Mouse (Mus musculus): ENCODE measurements around the gene Ubtd1. TPM values are rescaled to one million over a fixed set of nuclear protein-coding genes. Genes with fewer than 3 reads are reported as not detected.
"Not testable (repeated sequence)": the region's sequence is repeated elsewhere in the genome, so short reads cannot be mapped to it uniquely, and the experiment has no call there.

The Ubtd1 gene
- polyA plus RNA-seq, 1 experiment from 2014 or later = 9.2 TPM

- no peaks in the 10 kb centered on the region for H3K4me1 ChIP-seq (replicated peaks; ENCODE audit: control insufficient read depth, insufficient read depth, low read length)
- ATAC-seq (ENCODE audit: low FRiP score) (no peak), DNase-seq (ENCODE audit: low spot score) (no peak)
- no peak overlapping the region for H3K4me2 ChIP-seq (replicated peaks)
- H3K9me3 ChIP-seq (ENCODE audit: control insufficient read depth, low read length) = no peaks in the 10 kb centered on the region
- H3K9ac ChIP-seq = no peak overlapping the region
- 84% methylated on average over 5 of the region's 5 CpGs for WGBS
- H3K27ac ChIP-seq = no peak overlapping the region
- H3K36me3 ChIP-seq (replicated peaks; ENCODE audit: control insufficient read depth, insufficient read depth) = peaks cover 32% of the 10 kb centered on the region
- no peaks in the 10 kb centered on the region for H3K27me3 ChIP-seq (ENCODE audit: control insufficient read depth, insufficient read depth, low read length)
- no peak overlapping the region for H3K4me3 ChIP-seq (replicated peaks; ENCODE audit: low read length)
These were observed 98.4 kb downstream of the Ubtd1 start for GRCm38 (mm10) chr19:42079950-42080349.

DNA sequence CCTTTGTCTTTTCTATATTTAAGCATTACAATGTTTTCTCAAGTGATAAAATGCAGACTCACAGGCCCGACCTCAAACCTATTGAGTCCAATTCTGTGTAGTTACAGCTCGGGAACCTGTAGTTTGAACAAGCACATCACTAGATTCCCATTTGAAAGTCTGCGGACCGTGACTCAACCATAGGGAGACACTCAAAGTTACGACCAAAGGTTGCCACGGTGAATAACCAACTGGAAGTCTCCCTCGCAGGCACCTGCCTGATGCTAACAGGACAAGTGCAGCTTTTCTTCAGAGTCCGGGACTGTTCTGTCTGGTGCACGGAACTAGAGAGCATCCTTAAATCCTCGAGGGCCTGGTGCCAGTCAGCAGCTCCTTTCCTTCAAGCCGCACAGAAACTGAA lies 98.9 kb downstream of the Ubtd1 start:
- Histone ChIP-seq H3K36me3 (replicated peaks; ENCODE audit: control insufficient read depth, insufficient read depth) (peaks cover 27% of the 10 kb centered on the region), H3K4me1 (replicated peaks; ENCODE audit: control insufficient read depth, insufficient read depth, low read length) (0 out of 2 replicates have a peak, but pooled peaks cover 2% of the 10 kb centered on the region), H3K4me2 (replicated peaks) (no peak overlapping the region), H3K4me3 (replicated peaks; ENCODE audit: low read length) (no peak overlapping the region), H3K27me3 (ENCODE audit: control insufficient read depth, insufficient read depth, low read length) (no peaks in the 10 kb centered on the region), H3K9ac (no peak overlapping the region; the same call in 1 of the 2 replicates), H3K9me3 (ENCODE audit: control insufficient read depth, low read length) (no peaks in the 10 kb centered on the region), H3K27ac (no peak overlapping the region)
- DNase-seq (ENCODE audit: low spot score) = no peak
- WGBS = 83% methylated on average over 11 of the region's 11 CpGs
- no peak for ATAC-seq (ENCODE audit: low FRiP score)

DNA sequence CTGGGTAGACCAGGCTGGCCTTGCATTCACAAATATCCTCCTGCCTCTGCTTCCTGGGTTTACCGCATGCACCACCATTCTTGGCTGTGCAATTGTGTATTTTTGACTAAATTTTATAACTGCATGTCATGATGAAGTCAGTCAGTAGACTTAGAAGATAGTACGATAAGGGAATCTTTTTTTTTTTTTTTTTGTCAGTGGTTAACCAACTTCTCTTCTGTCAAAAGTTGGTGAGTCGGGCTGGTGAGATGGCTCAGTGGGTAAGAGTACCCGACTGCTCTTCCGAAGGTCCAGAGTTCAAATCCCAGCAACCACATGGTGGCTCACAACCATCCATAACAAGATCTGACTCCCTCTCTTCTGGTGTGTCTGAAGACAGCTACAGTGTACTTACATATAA lies 100.0 kb downstream of the Ubtd1 start:
- H3K9ac ChIP-seq; H3K27ac ChIP-seq; H3K27me3 ChIP-seq (ENCODE audit: control insufficient read depth, insufficient read depth, low read length); ATAC-seq (ENCODE audit: low FRiP score); H3K4me1 ChIP-seq (replicated peaks; ENCODE audit: control insufficient read depth, insufficient read depth, low read length); H3K9me3 ChIP-seq (ENCODE audit: control insufficient read depth, low read length); DNase-seq (ENCODE audit: low spot score); H3K4me2 ChIP-seq (replicated peaks); H3K4me3 ChIP-seq (replicated peaks; ENCODE audit: low read length): not testable (repeated sequence)
- peaks cover 16% of the 10 kb centered on the region for H3K36me3 ChIP-seq (replicated peaks; ENCODE audit: control insufficient read depth, insufficient read depth)
- 97% methylated on average over 5 of the region's 5 CpGs for WGBS

Other genes starting within 250 kb of the Ubtd1 start
- 31.7 and 36.4 TPM in 2 replicates for gene Slit1, start 238.1 kb upstream of the Ubtd1 start, polyA plus RNA-seq (2014; fragmentation: Nextera tagmentation; extraction: Ambion mirVana)
- 6.7 and 6.8 TPM in 2 replicates for gene Arhgap19, start 179.7 kb upstream of the Ubtd1 start, polyA plus RNA-seq (2014; fragmentation: Nextera tagmentation; extraction: Ambion mirVana)
- gene Frat1, start 151.8 kb upstream of the Ubtd1 start, polyA plus RNA-seq (2014; fragmentation: Nextera tagmentation; extraction: Ambion mirVana) = 19.1 and 23.4 TPM in 2 replicates
- 5.4 and 5.5 TPM in 2 replicates for gene Frat2, start 133.6 kb upstream of the Ubtd1 start, polyA plus RNA-seq (2014; fragmentation: Nextera tagmentation; extraction: Ambion mirVana)
- gene Rrp12, start 85.6 kb upstream of the Ubtd1 start, polyA plus RNA-seq (2014; fragmentation: Nextera tagmentation; extraction: Ambion mirVana) = 13.2 and 16.2 TPM in 2 replicates
- 498 and 547 TPM in 2 replicates for gene Pgam1, start 69.8 kb upstream of the Ubtd1 start, polyA plus RNA-seq (2014; fragmentation: Nextera tagmentation; extraction: Ambion mirVana)
- 51.9 and 64.0 TPM in 2 replicates for gene Exosc1, start 48.3 kb upstream of the Ubtd1 start, polyA plus RNA-seq (2014; fragmentation: Nextera tagmentation; extraction: Ambion mirVana)
- gene Zdhhc16, start 48.3 kb upstream of the Ubtd1 start, polyA plus RNA-seq (2014; fragmentation: Nextera tagmentation; extraction: Ambion mirVana) = 70.6 and 70.8 TPM in 2 replicates
- gene Mms19, start 606 bp upstream of the Ubtd1 start, polyA plus RNA-seq (2014; fragmentation: Nextera tagmentation; extraction: Ambion mirVana) = 29.6 and 31.6 TPM in 2 replicates
- gene Ankrd2, start 54.2 kb downstream of the Ubtd1 start, polyA plus RNA-seq (2014; fragmentation: Nextera tagmentation; extraction: Ambion mirVana) = 0.82 and 1.2 TPM in 2 replicates
- 1.3 and 2.2 TPM in 2 replicates for gene Hoga1, start 63.8 kb downstream of the Ubtd1 start, polyA plus RNA-seq (2014; fragmentation: Nextera tagmentation; extraction: Ambion mirVana)
- not detected in 2 replicates for gene 4933411K16Rik, start 70.5 kb downstream of the Ubtd1 start, polyA plus RNA-seq (2014; fragmentation: Nextera tagmentation; extraction: Ambion mirVana)
- gene Morn4, start 104.6 kb downstream of the Ubtd1 start, polyA plus RNA-seq (2014; fragmentation: Nextera tagmentation; extraction: Ambion mirVana) = 117 and 128 TPM in 2 replicates
- 39.0 and 40.6 TPM in 2 replicates for gene Pi4k2a, start 108.7 kb downstream of the Ubtd1 start, polyA plus RNA-seq (2014; fragmentation: Nextera tagmentation; extraction: Ambion mirVana)
- 7.9 and 10.3 TPM in 2 replicates for gene Avpi1, start 147.3 kb downstream of the Ubtd1 start, polyA plus RNA-seq (2014; fragmentation: Nextera tagmentation; extraction: Ambion mirVana)
- gene Marveld1, start 165.6 kb downstream of the Ubtd1 start, polyA plus RNA-seq (2014; fragmentation: Nextera tagmentation; extraction: Ambion mirVana) = 2.7 and 3.2 TPM in 2 replicates
- gene Zfyve27, start 182.2 kb downstream of the Ubtd1 start, polyA plus RNA-seq (2014; fragmentation: Nextera tagmentation; extraction: Ambion mirVana) = 35.1 and 35.7 TPM in 2 replicates
- gene Sfrp5, start 220.5 kb downstream of the Ubtd1 start, polyA plus RNA-seq (2014; fragmentation: Nextera tagmentation; extraction: Ambion mirVana) = 2.8 and 2.9 TPM in 2 replicates